Mouse (Mus musculus) liver, postnatal 0 days (tissue): ENCODE data around the gene Depdc1b. TPM values are rescaled to one million over a fixed set of nuclear protein-coding genes. Genes with fewer than 3 reads are reported as not detected.

Source experiments
- ATAC-seq: fragments of 200-750 bp; cut with Nextera tagmentation; 2 replicates; pipeline ENCODE4 v1.8.0; 2017; ENCODE audit warnings: mild to moderate bottlenecking, moderate library complexity
- DNase-seq: peaks from one replicate; pipeline ENCODE4 v3.0.0-alpha.2; 2016
- H3K27ac ChIP-seq: fragments of 300-500 bp; sonication (generic); 2 replicates; pipeline ENCODE4 v1.5.1; 2014; ENCODE audit warnings: antibody characterized with exemption, moderate library complexity, mild to moderate bottlenecking, low read depth
- H3K27me3 ChIP-seq: fragments of 300-500 bp; sonication (generic); 2 replicates; pipeline ENCODE4 v1.6.1; 2014; ENCODE audit warnings: low read length, control low read depth, mixed read lengths; ENCODE audit not compliant: insufficient read depth
- H3K36me3 ChIP-seq: fragments of 300-500 bp; sonication (generic); replicated peaks from 2 replicates; pipeline ENCODE4 v1.6.1; 2014; ENCODE audit warnings: mild to moderate bottlenecking, control low read depth, low read length, moderate library complexity, mixed read lengths; ENCODE audit not compliant: insufficient read depth
- H3K4me1 ChIP-seq: fragments of 300-500 bp; sonication (generic); 2 replicates; pipeline ENCODE4 v1.6.1; 2014; ENCODE audit warnings: antibody characterized with exemption, mild to moderate bottlenecking, control low read depth; ENCODE audit not compliant: insufficient read depth
- H3K4me2 ChIP-seq: fragments of 300-500 bp; sonication (generic); 2 replicates; pipeline ENCODE4 v1.6.1; 2014; ENCODE audit warnings: low read depth, mild to moderate bottlenecking, low read length, moderate library complexity, mixed read lengths
- H3K4me3 ChIP-seq: fragments of 300-500 bp; sonication (generic); 2 replicates; pipeline ENCODE4 v1.5.1; 2014; ENCODE audit warnings: low read depth, low read length
- H3K9ac ChIP-seq: fragments of 300-500 bp; sonication (generic); replicated peaks from 2 replicates; pipeline ENCODE4 v1.6.1; 2014; ENCODE audit warnings: mild to moderate bottlenecking, moderate library complexity
- H3K9me3 ChIP-seq: fragments of 300-500 bp; sonication (generic); 2 replicates; pipeline ENCODE4 v1.6.1; 2016; ENCODE audit warnings: mild to moderate bottlenecking, control low read depth, low read length, mixed read lengths
- CTCF ChIP-seq: sonication (generic); IDR thresholded peaks from 2 replicates; pipeline ENCODE4 v1.5.1; 2016; ENCODE audit warnings: antibody characterized with exemption, low read depth
- EP300 ChIP-seq: IDR thresholded peaks from 2 replicates; pipeline ENCODE4 v1.6.1; 2016; ENCODE audit warnings: antibody characterized with exemption, low read depth, mild to moderate bottlenecking
- WGBS: fragments of 180-500 bp; shearing (Covaris S2); extraction: QIAGEN DNeasy Blood & Tissue Kit; methylation state at CpG from one replicate; pipeline ENCODE4 v1.1.7; 2014; ENCODE audit not compliant: insufficient replicate concordance; 5-methylcytosine and 5-hydroxymethylcytosine counted together
- polyA plus RNA-seq: library from polyadenylated mRNA; unstranded; fragments of >200 nt; fragmentation: Nextera tagmentation; extraction: Ambion mirVana; gene quantifications from 2 replicates; pipeline ENCODE4 v1.2.1, GENCODE M21; 2015

The Depdc1b gene
- polyA plus RNA-seq, 1 experiment from 2014 or later: 6.5 TPM

- whole genome bisulfite sequencing: 68% methylated on average over 7 of the region's 7 CpGs
- Histone ChIP-seq H3K4me3 (no peak overlapping the region), H3K27ac (no peak overlapping the region), H3K9me3 (no peaks in the 10 kb centered on the region), H3K9ac (no peak overlapping the region), H3K4me2 (no peak overlapping the region), H3K4me1 (0 out of 2 replicates have a peak, but pooled peaks cover 5% of the 10 kb centered on the region), H3K27me3 (no peaks in the 10 kb centered on the region), H3K36me3 (no peaks in the 10 kb centered on the region)
- ATAC-seq (no peak), DNase-seq (peak; percentile 22)
- TF ChIP-seq CTCF: peak; percentile 44
- no peak for TF ChIP-seq EP300
These were observed 25.5 kb downstream of the Depdc1b start for GRCm38 (mm10) chr13:108341585-108341984.

- DNase-seq: no peak
- H3K4me3 ChIP-seq: no peak overlapping the region
- H3K9ac ChIP-seq: no peak overlapping the region
- H3K4me2 ChIP-seq: no peak overlapping the region
- TF ChIP-seq CTCF: no peak
- TF ChIP-seq EP300: no peak
- ATAC-seq: no peak
- no peaks in the 10 kb centered on the region for H3K36me3 ChIP-seq
- H3K4me1 ChIP-seq: no peaks in the 10 kb centered on the region
- no peaks in the 10 kb centered on the region for H3K9me3 ChIP-seq
- no peak overlapping the region for H3K27ac ChIP-seq
- 82% methylated on average over 4 of the region's 4 CpGs for WGBS
- no peaks in the 10 kb centered on the region for H3K27me3 ChIP-seq
These were observed 29.6 kb downstream of the Depdc1b start for GRCm38 (mm10) chr13:108345756-108346155.

DNA sequence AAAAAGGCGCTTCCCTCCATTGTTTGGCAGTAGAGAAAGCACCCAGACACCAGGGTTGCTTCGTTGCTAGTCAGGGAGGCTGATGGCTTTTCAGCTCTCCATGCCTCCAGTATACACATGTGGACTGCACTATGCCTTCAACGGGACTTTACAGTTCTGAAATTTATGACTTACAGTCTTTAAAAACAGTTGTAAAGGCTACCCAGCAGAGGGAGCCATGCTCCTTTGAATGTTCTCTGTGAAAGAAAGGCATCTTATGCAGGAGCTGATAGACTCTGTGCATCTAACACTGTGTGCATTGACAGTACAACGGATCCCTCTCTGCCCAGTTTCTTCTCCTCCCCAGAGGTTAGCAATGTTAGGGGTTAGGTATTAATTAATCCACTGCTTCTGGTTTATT is 30.9 kb downstream of the Depdc1b start:
- H3K9ac ChIP-seq: no peak overlapping the region
- H3K4me1 ChIP-seq: no peaks in the 10 kb centered on the region
- H3K9me3 ChIP-seq: no peaks in the 10 kb centered on the region
- no peak for TF ChIP-seq EP300
- TF ChIP-seq CTCF: peak; percentile 74
- WGBS: 46% methylated on average over 4 of the region's 4 CpGs
- DNase-seq: peak; percentile 39
- no peak for ATAC-seq
- no peaks in the 10 kb centered on the region for H3K36me3 ChIP-seq
- H3K4me3 ChIP-seq: no peak overlapping the region
- H3K4me2 ChIP-seq: no peak overlapping the region
- no peak overlapping the region for H3K27ac ChIP-seq
- H3K27me3 ChIP-seq: no peaks in the 10 kb centered on the region

GRCm38 (mm10) chr13:108349624-108350023 is 33.5 kb downstream of the Depdc1b start:
- no peak for TF ChIP-seq CTCF
- no peak for TF ChIP-seq EP300
- Histone ChIP-seq H3K27me3 (no peaks in the 10 kb centered on the region), H3K4me1 (no peaks in the 10 kb centered on the region), H3K36me3 (no peaks in the 10 kb centered on the region), H3K4me3 (no peak overlapping the region), H3K4me2 (no peak overlapping the region), H3K9me3 (no peaks in the 10 kb centered on the region), H3K9ac (no peak overlapping the region), H3K27ac (no peak overlapping the region)
- 80% methylated on average over 5 of the region's 5 CpGs for WGBS
- no peak for DNase-seq
- no peak for ATAC-seq

GRCm38 (mm10) chr13:108353781-108354180 is 37.6 kb downstream of the Depdc1b start:
- 83% methylated on average over 5 of the region's 5 CpGs for WGBS
- Histone ChIP-seq H3K4me3 (no peak overlapping the region), H3K9me3 (no peaks in the 10 kb centered on the region), H3K27me3 (no peaks in the 10 kb centered on the region), H3K4me1 (no peaks in the 10 kb centered on the region), H3K27ac (no peak overlapping the region), H3K4me2 (no peak overlapping the region), H3K9ac (no peak overlapping the region), H3K36me3 (no peaks in the 10 kb centered on the region)
- TF ChIP-seq EP300: no peak
- peak; percentile 40 for TF ChIP-seq CTCF
- ATAC-seq (no peak), DNase-seq (no peak)

DNA sequence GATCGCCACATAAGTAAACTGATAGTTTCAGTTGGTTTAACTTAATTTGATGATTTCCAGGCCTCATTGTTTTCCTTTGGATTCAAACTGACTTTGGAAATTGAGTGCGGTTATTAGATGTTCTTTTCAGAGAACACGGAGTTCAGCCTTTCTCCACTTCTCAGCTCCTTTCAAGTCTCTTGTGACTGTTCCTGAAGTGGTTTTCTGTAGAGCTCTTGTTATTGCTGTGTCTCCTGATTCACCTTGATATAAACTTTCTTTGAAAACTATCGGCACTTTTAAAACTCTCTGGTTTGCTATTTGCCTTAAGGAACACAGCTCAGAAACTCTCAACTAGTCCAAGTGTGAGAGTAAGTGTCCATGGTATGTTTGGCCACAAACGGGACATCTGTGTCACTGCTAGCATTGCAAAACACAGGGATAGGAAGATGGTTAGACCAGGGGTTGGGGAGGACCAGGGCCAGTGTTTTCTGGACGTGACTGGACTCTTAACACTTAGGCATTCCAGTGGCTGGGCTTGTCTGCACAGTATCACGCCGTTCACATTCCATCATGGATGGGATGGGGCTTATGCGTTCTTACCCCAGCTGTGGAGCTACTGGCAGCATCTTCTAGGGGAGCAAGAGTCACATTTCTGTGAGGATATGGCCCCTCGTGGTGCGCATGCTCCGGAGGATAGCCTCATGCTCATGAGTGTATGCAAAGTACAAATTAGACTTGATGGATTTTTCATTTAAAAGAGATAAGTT is 38.8 kb downstream of the Depdc1b start:
- Histone ChIP-seq H3K4me1 (no peaks in the 10 kb centered on the region), H3K9me3 (no peaks in the 10 kb centered on the region), H3K27ac (no peak overlapping the region), H3K36me3 (no peaks in the 10 kb centered on the region), H3K4me3 (no peak overlapping the region), H3K4me2 (no peak overlapping the region), H3K27me3 (no peaks in the 10 kb centered on the region), H3K9ac (no peak overlapping the region)
- no peak for ATAC-seq
- no peak for DNase-seq
- 89% methylated on average over 12 of the region's 12 CpGs for WGBS
- TF ChIP-seq EP300 (no peak), CTCF (no peak)

DNA sequence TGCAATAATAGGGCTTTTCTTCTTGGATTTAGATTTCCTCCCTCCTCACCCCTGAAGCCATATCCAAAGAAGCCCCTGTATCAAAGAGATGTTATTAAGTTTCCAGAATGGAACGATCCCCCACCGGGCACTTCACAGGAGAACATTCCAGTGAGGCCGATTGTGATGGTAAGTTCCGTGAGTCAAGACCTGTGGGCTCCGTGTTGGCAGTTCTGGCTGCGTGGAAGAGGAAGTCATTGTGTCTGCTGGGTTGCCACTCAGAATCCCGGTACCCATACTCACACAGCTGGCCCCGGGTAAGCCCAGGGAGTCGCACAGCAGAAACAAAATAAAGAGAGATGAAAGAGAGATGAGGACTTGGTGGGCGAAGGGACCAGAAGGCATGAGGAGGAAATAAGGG is 41.2 kb downstream of the Depdc1b start:
- no peaks in the 10 kb centered on the region for H3K36me3 ChIP-seq

More for the DNA sequence above, 41.2 kb downstream of the Depdc1b start:
- no peak for ATAC-seq
- Histone ChIP-seq H3K9ac (no peak overlapping the region), H3K27ac (no peak overlapping the region), H3K4me2 (no peak overlapping the region), H3K27me3 (no peaks in the 10 kb centered on the region), H3K9me3 (no peaks in the 10 kb centered on the region), H3K4me3 (no peak overlapping the region), H3K4me1 (no peaks in the 10 kb centered on the region)
- 84% methylated on average over 10 of the region's 10 CpGs for WGBS
- DNase-seq: no peak
- TF ChIP-seq CTCF (no peak), EP300 (no peak)
